Mouse (Mus musculus) hindbrain, embryonic 14.5 days (tissue): ENCODE measurements around the gene Gal3st2c. TPM values are rescaled to one million over a fixed set of nuclear protein-coding genes. Genes with fewer than 3 reads are reported as not detected.

Experiments
- ATAC-seq: fragments of 200-750 bp; cut with Nextera tagmentation; 2 replicates; pipeline ENCODE4 v1.8.0; 2017; ENCODE audit warnings: moderate number of reproducible peaks, mild to moderate bottlenecking, moderate TSS enrichment, moderate library complexity; ENCODE audit not compliant: low FRiP score
- DNase-seq: peaks from one replicate; pipeline ENCODE4 v3.0.0-alpha.2; 2015; ENCODE audit warnings: low spot score
- H3K27ac ChIP-seq: fragments of 300-500 bp; sonication (generic); 2 replicates; pipeline ENCODE4 v1.5.1; 2014; ENCODE audit warnings: mild to moderate bottlenecking, moderate library complexity
- H3K27me3 ChIP-seq: fragments of 300-500 bp; sonication (generic); 2 replicates; pipeline ENCODE4 v1.6.1; 2014; ENCODE audit warnings: mild to moderate bottlenecking, low read length, mixed read lengths; ENCODE audit not compliant: control insufficient read depth, insufficient read depth
- H3K36me3 ChIP-seq: fragments of 300-500 bp; sonication (generic); replicated peaks from 2 replicates; pipeline ENCODE4 v1.6.1; 2014; ENCODE audit not compliant: control insufficient read depth, insufficient read depth
- H3K4me1 ChIP-seq: fragments of 300-500 bp; sonication (generic); replicated peaks from 2 replicates; pipeline ENCODE4 v1.6.1; 2014; ENCODE audit warnings: antibody characterized with exemption, low read length, mixed read lengths; ENCODE audit not compliant: control insufficient read depth, insufficient read depth
- H3K4me2 ChIP-seq: fragments of 300-500 bp; sonication (generic); replicated peaks from 2 replicates; pipeline ENCODE4 v1.6.1; 2014; ENCODE audit warnings: mild to moderate bottlenecking, moderate library complexity
- H3K4me3 ChIP-seq: fragments of 300-500 bp; sonication (generic); replicated peaks from 2 replicates; pipeline ENCODE4 v1.5.1; 2014; ENCODE audit warnings: mild to moderate bottlenecking, low read length
- H3K9ac ChIP-seq: fragments of 300-500 bp; sonication (generic); 2 replicates; pipeline ENCODE4 v1.6.1; 2014
- H3K9me3 ChIP-seq: fragments of 300-500 bp; sonication (generic); 2 replicates; pipeline ENCODE4 v1.6.1; 2016; ENCODE audit warnings: low read length; ENCODE audit not compliant: control insufficient read depth
- WGBS: fragments of 180-500 bp; shearing (Covaris S2); extraction: QIAGEN DNeasy Blood & Tissue Kit; methylation state at CpG from one replicate; pipeline ENCODE4 v1.1.7; 2014; 5-methylcytosine and 5-hydroxymethylcytosine counted together
- polyA plus RNA-seq: library from polyadenylated mRNA; unstranded; fragments of >200 nt; fragmentation: Nextera tagmentation; extraction: Ambion mirVana; gene quantifications from 2 replicates; pipeline ENCODE4 v1.2.1, GENCODE M21; 2014

Gal3st2c gene
- polyA plus RNA-seq, 1 experiment from 2014 or later: not detected

- no peaks in the 10 kb centered on the region; the same call in 1 of the 2 replicates for H3K4me1 ChIP-seq
- DNase-seq (no peak), ATAC-seq (no peak)
- H3K27ac ChIP-seq: no peak overlapping the region
- 91% methylated on average over 2 of the region's 2 CpGs for WGBS
- H3K4me2 ChIP-seq: no peak overlapping the region
- no peak overlapping the region for H3K4me3 ChIP-seq
- H3K36me3 ChIP-seq: no peaks in the 10 kb centered on the region
- no peaks in the 10 kb centered on the region for H3K27me3 ChIP-seq
- H3K9ac ChIP-seq: no peak overlapping the region
- H3K9me3 ChIP-seq: no peaks in the 10 kb centered on the region
Observed at GRCm38 (mm10) chr1:94033075-94033602, 42.8 kb downstream of the Gal3st2c start.

DNA sequence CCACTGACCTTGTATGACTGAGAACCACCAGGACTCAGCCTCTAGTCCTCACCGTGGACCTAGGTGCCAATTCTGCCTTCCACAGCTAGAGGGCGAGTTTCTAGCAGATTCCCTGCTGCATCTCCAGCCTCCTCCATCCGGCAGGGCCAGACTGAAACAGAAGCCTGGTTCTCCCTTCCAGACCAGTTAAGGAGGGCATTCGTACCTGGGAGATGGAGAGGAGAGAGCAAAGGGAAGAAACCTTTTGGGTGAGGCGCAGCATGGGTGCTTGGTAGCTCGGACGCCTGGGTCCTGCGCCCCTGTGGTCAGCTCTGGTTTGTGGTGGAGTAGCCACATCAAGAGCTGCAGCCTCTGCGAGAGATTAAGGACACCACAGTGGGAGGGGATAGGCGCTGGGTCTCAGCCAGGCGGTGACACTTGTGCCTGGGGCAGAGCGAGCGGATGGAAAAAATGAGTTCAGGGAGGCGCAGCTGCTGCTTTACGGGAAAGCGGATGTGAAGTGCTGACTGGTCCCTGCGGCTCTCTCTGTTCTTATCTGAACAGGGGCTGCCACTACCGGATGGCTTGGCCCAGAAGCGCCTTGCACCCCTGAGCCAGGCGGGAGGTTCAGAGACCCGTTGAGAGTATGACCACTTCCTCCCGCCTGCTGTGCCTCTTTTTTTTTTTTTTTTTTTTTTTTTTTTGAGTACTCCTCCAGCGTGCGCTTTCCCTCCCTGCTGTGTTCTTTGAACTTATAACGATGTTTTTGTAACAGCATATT is 44.9 kb downstream of the Gal3st2c start:
- no peaks in the 10 kb centered on the region for H3K27me3 ChIP-seq
- ATAC-seq: peak; percentile 92
- DNase-seq: peak; percentile 86
- H3K27ac ChIP-seq: no peak overlapping the region; the same call in 1 of the 2 replicates
- peak overlapping the region; percentile 60 for H3K9ac ChIP-seq
- H3K36me3 ChIP-seq: no peaks in the 10 kb centered on the region
- peak overlapping the region; percentile 84 for H3K4me2 ChIP-seq
- H3K4me3 ChIP-seq: peak overlapping the region; percentile 41
- H3K9me3 ChIP-seq: no peaks in the 10 kb centered on the region
- no peaks in the 10 kb centered on the region; the same call in 1 of the 2 replicates for H3K4me1 ChIP-seq
- WGBS: 1% methylated on average over 25 of the region's 25 CpGs

GRCm38 (mm10) chr1:94040391-94040790 is 50.1 kb downstream of the Gal3st2c start:
- Histone ChIP-seq H3K4me1 (no peaks in the 10 kb centered on the region; the same call in 1 of the 2 replicates), H3K4me2 (no peak overlapping the region), H3K9me3 (no peaks in the 10 kb centered on the region), H3K4me3 (no peak overlapping the region), H3K9ac (no peak overlapping the region), H3K36me3 (no peaks in the 10 kb centered on the region), H3K27me3 (no peaks in the 10 kb centered on the region), H3K27ac (no peak overlapping the region)
- DNase-seq (no peak), ATAC-seq (no peak)
- 97% methylated on average over 2 of the region's 2 CpGs for WGBS

DNA sequence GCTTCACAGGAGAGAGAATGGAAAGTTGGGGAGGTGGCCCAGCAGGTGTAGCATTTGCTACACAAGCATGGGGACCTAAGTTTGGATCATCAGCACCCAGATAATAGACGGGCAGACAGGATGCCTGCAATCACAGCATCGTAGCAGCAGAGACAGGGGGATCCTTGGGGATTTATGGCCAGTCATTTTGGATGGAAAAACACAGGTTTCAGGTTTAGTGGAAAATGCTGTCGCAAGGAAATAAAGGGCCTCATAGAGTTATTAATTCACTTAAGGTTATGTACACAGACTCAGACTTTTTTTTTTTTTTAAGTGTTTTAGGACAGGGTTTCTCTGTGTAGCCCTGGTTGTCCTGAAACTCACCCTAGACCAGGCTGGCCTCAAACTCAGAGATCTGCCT is 55.2 kb downstream of the Gal3st2c start:
- ATAC-seq (no peak), DNase-seq (no peak)
- H3K36me3 ChIP-seq: no peaks in the 10 kb centered on the region
- H3K4me1 ChIP-seq: no peaks in the 10 kb centered on the region
- no peak overlapping the region for H3K27ac ChIP-seq
- H3K9me3 ChIP-seq: no peaks in the 10 kb centered on the region
- H3K4me3 ChIP-seq: no peak overlapping the region
- H3K9ac ChIP-seq: no peak overlapping the region
- no peak overlapping the region for H3K4me2 ChIP-seq
- no peaks in the 10 kb centered on the region for H3K27me3 ChIP-seq
- 84% methylated on average over 3 of the region's 3 CpGs for WGBS

DNA sequence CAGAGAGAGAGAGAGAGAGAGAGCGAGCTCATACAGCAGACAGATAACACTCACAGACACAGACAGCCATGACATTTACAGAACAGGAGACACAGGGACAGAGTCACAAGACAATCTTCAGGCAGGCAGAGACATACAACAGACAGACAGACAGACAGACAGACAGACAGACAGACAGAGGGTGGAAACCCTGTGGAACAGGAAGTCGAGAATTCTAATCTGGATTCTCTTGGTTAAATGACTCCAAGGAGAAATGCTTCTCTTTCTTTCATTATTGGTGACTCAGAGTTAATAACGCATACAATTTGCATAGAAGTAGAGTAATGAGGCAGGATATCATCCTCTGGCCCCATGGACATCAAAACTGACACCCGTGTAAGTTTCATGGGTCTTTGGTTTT is 56.2 kb downstream of the Gal3st2c start:
- no peaks in the 10 kb centered on the region for H3K36me3 ChIP-seq
- H3K4me2 ChIP-seq: no peak overlapping the region
- H3K27me3 ChIP-seq: no peaks in the 10 kb centered on the region
- WGBS: 74% methylated on average over 4 of the region's 4 CpGs
- ATAC-seq: no peak
- no peaks in the 10 kb centered on the region for H3K9me3 ChIP-seq
- no peaks in the 10 kb centered on the region for H3K4me1 ChIP-seq
- H3K27ac ChIP-seq: no peak overlapping the region
- no peak overlapping the region for H3K4me3 ChIP-seq
- DNase-seq: no peak
- H3K9ac ChIP-seq: no peak overlapping the region

DNA sequence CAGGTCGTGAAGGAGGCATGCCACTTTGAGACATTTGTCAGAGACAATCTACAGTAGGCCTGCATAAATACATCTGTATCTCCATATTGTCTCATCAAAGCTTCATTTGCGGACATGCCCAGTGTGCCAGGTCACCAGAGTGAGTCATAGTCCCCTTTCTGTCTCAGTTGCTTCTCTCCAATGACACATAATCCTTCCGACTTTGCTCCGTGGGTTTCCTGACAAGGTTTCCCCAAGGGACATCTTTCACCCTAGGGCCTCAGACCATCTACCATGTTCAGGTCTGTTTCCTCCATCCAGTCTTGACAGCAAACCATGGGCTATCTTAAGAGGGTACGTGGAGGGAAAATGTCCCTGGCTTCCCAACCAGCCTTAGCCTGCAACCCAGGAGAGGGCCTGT is 60.8 kb downstream of the Gal3st2c start:
- Histone ChIP-seq H3K36me3 (no peaks in the 10 kb centered on the region), H3K27me3 (no peaks in the 10 kb centered on the region), H3K4me1 (no peaks in the 10 kb centered on the region), H3K9me3 (no peaks in the 10 kb centered on the region), H3K4me2 (no peak overlapping the region), H3K9ac (no peak overlapping the region), H3K4me3 (no peak overlapping the region), H3K27ac (no peak overlapping the region)
- ATAC-seq (no peak), DNase-seq (no peak)
- WGBS: 89% methylated on average over 5 of the region's 5 CpGs

GRCm38 (mm10) chr1:94052373-94052772 is 62.1 kb downstream of the Gal3st2c start, which contains the start of gene Pdcd1:
Gene Pdcd1 (minus strand): TSS chr1:94052553.
- WGBS: 75% methylated on average over 6 of the region's 6 CpGs
- Histone ChIP-seq H3K9me3 (no peaks in the 10 kb centered on the region), H3K4me1 (no peaks in the 10 kb centered on the region), H3K9ac (no peak within 1 kb of the TSS), H3K27ac (no peak within 1 kb of the TSS), H3K4me2 (no peak within 1 kb of the TSS), H3K36me3 (no peaks in the 10 kb centered on the region), H3K27me3 (no peaks in the 10 kb centered on the region), H3K4me3 (no peak within 1 kb of the TSS)
- no peak for DNase-seq
- no peak for ATAC-seq

DNA sequence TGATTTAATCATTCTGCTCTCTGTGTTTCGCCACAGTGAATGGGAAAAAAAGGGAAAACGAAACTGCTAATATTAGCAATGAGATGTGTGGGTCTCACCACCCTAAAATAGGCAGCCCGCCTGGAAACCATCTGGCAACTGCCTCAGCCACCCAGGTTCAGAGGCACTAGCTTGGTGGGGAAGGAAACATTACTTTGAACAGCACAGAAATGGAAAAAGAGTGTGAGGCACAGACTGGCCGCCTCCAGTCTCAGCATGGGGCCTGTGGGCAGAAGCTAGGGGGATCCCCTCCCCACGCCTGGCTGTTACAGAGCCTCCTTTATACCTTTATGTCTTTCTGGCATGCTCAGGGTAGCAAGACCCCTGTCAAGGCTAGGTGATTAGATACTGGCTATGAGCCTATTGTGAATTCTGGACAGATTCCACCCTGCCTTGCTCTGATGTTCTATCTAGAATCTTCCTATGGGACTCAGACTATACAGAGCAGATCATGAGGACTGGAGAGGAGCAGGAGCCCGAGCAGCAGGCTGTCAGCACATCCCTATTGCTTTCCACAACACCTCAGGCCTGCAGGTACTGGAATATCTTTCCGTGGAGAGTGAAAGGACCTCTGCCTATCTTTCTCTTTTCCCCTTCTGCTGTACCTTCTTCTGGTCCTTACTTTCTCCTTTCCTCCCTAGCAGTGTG is 63.4 kb downstream of the Gal3st2c start:
- H3K27me3 ChIP-seq: no peaks in the 10 kb centered on the region
- no peak overlapping the region for H3K4me3 ChIP-seq
- no peaks in the 10 kb centered on the region for H3K36me3 ChIP-seq
- no peak overlapping the region for H3K27ac ChIP-seq
- no peaks in the 10 kb centered on the region for H3K9me3 ChIP-seq
- no peaks in the 10 kb centered on the region for H3K4me1 ChIP-seq
- WGBS: 69% methylated on average over 7 of the region's 7 CpGs
- DNase-seq: no peak
- H3K4me2 ChIP-seq: no peak overlapping the region
- no peak overlapping the region for H3K9ac ChIP-seq
- no peak for ATAC-seq

- no peaks in the 10 kb centered on the region for H3K4me1 ChIP-seq
- no peak for DNase-seq
Observed at GRCm38 (mm10) chr1:94054481-94054880, 64.2 kb downstream of the Gal3st2c start.

More at GRCm38 (mm10) chr1:94054481-94054880, 64.2 kb downstream of the Gal3st2c start:
- no peaks in the 10 kb centered on the region for H3K36me3 ChIP-seq
- 70% methylated on average over 1 of the region's 1 CpGs for WGBS
- H3K27me3 ChIP-seq: no peaks in the 10 kb centered on the region
- no peak overlapping the region for H3K9ac ChIP-seq
- H3K4me2 ChIP-seq: no peak overlapping the region
- H3K27ac ChIP-seq: no peak overlapping the region
- no peak overlapping the region for H3K4me3 ChIP-seq
- H3K9me3 ChIP-seq: no peaks in the 10 kb centered on the region
- ATAC-seq: no peak
